Mouse (Mus musculus): ENCODE measurements at regions not wholly inside any gene's neighbourhood (a gene's known extent, or its start where the extent isn't known, plus 50 kb on each side); places are given as distances from the start of the nearest gene placed in this dataset.

GRCm38 (mm10) chr13:71506777-71507176 lies 456.7 kb downstream of the Irx1 start:
- DNase-seq (ENCODE audit: low spot score) = no peak

GRCm38 (mm10) chr13:71489773-71490172 lies 473.8 kb downstream of the Irx1 start:
- DNase-seq (ENCODE audit: low spot score) = no peak

GRCm38 (mm10) chr13:71481205-71481604 lies 482.3 kb downstream of the Irx1 start:
- no peak for DNase-seq (ENCODE audit: low spot score)

DNA sequence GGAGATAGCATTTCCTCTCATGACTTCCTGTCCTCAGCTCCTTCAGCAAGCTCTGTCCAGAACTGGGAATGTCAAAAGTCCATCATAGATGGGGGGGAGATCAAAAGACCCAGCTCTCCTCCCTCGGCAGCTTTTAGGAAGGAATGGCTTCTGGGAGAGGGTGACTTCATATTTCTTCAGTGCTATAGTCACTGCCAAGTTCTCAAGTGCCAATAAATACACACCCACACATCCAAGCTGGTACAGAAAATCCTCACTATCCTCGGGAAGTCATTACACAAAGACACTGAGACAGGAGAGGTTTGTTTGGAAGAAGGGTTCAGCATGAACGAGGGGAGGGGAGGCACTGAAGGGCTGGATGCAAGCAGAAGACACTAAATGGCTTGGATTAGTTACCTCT lies 502.0 kb downstream of the Irx1 start:
- no peak for DNase-seq (ENCODE audit: low spot score)

DNA sequence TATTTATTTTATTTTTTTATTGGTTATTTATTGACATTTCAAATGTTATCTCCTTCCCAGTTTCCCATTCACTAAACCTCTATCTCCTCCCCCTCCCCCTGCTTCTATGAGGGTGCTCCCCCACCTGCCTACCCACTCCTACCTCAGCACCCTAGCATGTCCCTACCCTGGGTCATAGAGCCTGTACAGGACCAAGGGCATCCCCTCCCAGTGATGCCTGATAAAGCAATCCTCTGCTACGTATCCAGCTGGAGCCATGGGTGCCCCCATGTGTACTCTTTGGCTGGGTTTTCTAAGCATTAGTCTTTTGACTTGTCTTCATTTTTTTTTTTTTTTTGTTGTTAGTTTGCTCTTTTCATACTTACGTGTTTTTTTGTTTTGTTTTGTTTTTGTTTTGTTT lies 502.9 kb downstream of the Irx1 start:
- DNase-seq (ENCODE audit: low spot score) = no peak

GRCm38 (mm10) chr13:71460097-71460496 lies 503.4 kb downstream of the Irx1 start:
- DNase-seq (ENCODE audit: low spot score) = no peak

GRCm38 (mm10) chr13:71459022-71459536 lies 504.4 kb downstream of the Irx1 start:
- DNase-seq (ENCODE audit: low spot score) = no peak

- DNase-seq (ENCODE audit: low spot score) = no peak
These were observed 505.2 kb downstream of the Irx1 start for GRCm38 (mm10) chr13:71458061-71458935.

GRCm38 (mm10) chr13:71457550-71457949 lies 506.0 kb downstream of the Irx1 start:
- no peak for DNase-seq (ENCODE audit: low spot score)

DNA sequence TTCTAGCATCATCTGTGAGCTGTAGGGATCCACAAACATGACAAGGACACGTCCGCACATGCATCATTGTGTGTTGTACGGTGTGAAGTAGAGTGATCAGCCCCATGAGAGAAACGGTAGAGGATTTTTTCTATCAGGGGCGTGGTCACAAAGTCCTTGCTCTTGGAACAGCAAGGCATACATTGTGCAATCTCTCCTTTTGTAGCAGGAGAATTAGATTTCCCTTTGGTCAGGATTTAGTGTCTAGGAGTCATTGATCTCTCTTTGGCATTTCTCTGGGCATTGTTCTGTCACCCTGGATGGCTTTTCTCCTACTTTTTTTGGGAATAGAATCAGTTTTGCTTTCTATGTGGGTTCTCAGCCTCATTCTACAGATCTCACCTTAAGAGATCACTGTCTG lies 511.3 kb downstream of the Irx1 start:
- no peak for DNase-seq (ENCODE audit: low spot score)

GRCm38 (mm10) chr13:71437601-71438099 lies 525.9 kb downstream of the Irx1 start:
- no peak for DNase-seq (ENCODE audit: low spot score)

DNA sequence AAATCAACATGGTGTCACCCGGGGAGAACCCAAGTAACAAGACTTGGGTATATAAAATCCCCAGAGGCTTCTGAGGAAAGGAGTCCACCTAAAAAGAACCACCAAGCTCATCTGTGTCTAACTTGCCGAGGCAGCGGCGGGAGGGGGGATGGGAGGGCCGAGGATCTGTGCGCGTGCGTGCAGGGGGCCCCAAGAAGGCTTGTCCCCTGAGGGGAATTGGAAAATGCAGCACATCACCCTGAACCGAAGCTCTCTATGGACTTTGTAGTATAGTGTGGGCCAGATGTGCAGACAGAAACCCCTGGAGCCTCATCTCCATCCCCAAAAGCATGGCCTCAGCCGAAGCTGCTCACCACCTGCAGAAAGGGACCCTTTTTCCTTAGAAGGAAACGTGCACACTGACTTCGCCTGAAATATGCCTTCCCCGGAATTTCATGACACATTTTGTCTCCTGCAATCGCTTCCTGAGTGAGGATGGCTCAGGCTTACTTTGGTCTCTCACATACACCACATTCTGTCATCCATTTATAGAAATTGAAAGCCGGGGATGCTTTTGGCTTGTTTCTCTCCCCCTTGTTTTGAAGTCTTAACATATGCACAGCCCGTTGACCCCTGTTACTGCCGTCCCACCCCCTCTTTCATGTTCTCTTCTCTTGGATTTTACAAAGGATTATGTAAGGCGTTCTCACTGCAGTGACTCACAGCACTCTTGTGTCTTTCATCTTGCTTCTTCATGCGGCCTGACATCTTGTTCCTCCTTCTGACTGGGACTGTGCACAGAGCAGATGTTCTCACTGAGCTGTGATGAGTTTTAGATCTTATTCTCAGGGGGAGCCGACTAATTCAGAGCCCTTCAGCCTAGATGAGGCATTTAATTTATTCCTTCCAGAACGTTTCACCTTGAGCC lies 559.6 kb downstream of the Irx1 start:
- DNase-seq (ENCODE audit: low spot score) = no peak

GRCm38 (mm10) chr13:71393716-71394309 lies 552.2 kb upstream of the Adamts16 start:
- no peak for DNase-seq (ENCODE audit: low spot score)

GRCm38 (mm10) chr13:71378641-71379040 lies 537.0 kb upstream of the Adamts16 start:
- DNase-seq (ENCODE audit: low spot score) = no peak

DNA sequence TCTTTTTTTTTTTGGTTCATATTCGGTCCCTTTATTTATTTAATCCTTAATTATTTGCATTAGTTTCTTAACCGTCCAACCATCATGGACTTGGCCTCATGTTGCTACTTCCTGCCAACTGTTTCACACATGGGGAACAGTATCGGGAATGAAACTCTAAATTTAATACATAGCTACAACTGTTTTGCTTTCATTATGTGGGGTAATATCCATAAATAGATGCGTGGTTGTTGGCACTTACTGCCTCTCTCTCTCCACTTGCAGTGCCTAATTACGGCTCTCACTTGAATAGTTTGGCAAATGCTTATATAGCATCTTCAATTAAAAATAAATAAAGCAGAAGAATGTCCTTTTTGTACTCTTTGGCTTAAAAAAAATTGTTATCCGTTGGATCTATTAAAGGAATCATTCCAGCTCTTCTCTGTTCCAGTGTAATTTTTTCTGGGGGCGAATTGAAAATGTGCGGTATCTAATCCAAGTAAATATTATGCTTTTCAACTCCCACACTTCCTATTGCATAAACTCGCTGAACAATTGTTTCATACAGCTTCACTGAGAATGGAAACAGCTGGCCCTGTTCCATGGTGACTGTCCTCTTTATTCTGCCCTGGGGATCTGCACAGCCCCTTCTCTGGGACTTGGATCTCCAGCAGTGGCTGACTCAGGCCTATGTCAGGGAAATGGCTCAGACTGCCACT lies 534.4 kb upstream of the Adamts16 start:
- peak; percentile 10 for DNase-seq (ENCODE audit: low spot score)

DNA sequence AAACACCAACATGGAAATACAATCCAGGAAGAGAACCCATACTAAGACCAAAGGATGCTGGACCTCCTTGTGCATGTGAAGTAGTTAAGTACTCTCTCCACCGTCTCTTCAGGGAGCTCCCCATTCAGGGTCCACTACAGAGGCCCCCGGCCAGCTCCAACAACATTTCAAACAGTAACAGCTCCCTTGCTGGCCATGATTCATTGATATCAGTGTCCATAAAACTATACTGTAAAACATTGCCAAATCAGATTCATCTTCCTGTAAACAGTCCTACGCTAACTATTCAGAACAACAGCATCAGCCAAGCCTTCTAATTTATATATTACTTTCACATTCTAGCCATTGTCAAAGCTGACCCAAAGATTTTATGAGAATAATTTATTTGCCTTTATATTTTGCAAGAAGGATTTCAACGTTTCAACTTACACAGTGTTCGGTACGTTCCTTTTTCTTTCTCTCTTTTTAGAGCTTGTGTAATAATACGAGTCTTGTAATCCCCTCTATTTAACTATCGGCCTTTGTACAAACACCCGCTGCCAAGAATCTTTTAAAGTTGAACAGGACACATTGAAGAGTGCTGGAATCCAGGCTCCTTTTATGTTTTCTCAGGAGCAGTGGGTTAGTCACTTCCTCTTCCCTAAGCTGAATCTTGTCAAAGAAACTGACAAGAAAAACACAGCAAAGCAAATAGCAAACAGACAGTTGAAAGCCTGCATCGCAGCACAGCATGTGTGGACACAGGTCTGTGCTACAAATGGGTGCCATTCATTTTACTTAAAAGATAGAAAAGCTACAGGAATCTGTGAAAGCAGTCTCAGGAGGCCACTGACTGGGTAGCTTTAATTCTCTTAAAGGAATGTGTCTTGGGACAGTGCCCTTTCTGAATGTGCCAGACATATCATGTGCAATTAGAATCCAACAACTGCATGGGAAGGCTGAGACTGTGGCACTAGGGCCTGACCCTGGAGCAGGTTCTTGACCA lies 531.4 kb upstream of the Adamts16 start:
- DNase-seq (ENCODE audit: low spot score) = no peak

- no peak for DNase-seq (ENCODE audit: low spot score)
These were observed 528.2 kb upstream of the Adamts16 start for GRCm38 (mm10) chr13:71369832-71370231.

DNA sequence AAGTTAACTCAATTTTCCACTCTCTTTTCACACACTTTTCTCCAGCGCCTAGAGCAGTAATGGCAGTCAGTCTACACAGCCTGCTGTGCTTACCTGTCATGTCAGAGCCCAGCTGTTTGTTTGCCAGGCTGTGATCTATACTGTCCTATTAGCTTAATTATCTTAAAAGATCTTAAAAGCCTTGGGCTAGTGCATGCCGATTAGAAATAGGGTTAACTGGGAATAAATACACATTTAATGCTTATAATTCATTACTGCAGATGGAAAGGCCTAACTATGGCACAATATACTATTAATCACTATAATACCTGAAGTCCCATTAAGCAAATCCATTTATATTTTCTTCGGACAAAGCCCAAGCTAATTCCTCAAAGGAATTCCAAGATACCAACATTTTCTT lies 523.6 kb upstream of the Adamts16 start:
- DNase-seq (ENCODE audit: low spot score) = no peak

GRCm38 (mm10) chr13:71362311-71362710 lies 520.7 kb upstream of the Adamts16 start:
- no peak for DNase-seq (ENCODE audit: low spot score)

DNA sequence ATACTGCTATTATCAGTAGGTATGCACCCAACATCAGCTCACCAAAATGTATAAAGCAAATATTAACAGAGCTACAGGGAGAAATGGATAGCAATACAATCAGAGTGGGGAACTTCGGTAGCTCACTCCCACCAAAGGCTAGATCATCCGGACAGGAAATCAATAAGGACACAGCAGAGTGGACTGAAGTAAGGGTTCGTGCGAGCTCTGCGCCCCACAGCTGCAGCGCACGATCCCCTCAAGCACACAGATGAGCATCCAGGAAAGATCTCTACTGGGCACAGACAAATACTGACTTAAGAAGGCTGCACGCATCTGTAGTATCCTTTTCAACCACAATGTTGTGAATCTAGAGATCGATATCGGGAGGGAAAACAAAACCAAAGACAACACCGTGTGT lies 517.5 kb upstream of the Adamts16 start:
- no peak for DNase-seq (ENCODE audit: low spot score)

Data from ovary, adult 18-20 months (tissue).